Mouse (Mus musculus): ENCODE results near the gene Zbtb9.

Gene Zbtb9

GRCm38 (mm10) chr17:26947231-26948100 lies 25.5 kb upstream of the Zbtb9 start:
- no peak for DNase-seq

GRCm38 (mm10) chr17:26948316-26949050 lies 24.5 kb upstream of the Zbtb9 start:
- peak; percentile 54 to 56 for DNase-seq

GRCm38 (mm10) chr17:26949051-26949577 lies 23.9 kb upstream of the Zbtb9 start:
- no peak for DNase-seq

GRCm38 (mm10) chr17:26949866-26950265 lies 23.1 kb upstream of the Zbtb9 start:
- no peak for DNase-seq

- DNase-seq: no peak
These were observed 22.2 kb upstream of the Zbtb9 start for GRCm38 (mm10) chr17:26950560-26951288.

- DNase-seq: peak; percentile 58 to 65
These were observed 21.6 kb upstream of the Zbtb9 start for GRCm38 (mm10) chr17:26951406-26951805.

- DNase-seq: no peak
These were observed 20.8 kb upstream of the Zbtb9 start for GRCm38 (mm10) chr17:26951952-26952877.

- no peak for DNase-seq
These were observed 19.8 kb upstream of the Zbtb9 start for GRCm38 (mm10) chr17:26953201-26953600.

GRCm38 (mm10) chr17:26953726-26954125 lies 19.2 kb upstream of the Zbtb9 start:
- DNase-seq: no peak

GRCm38 (mm10) chr17:26956309-26956708 lies 16.7 kb upstream of the Zbtb9 start:
- no peak for DNase-seq

GRCm38 (mm10) chr17:26956895-26957294 lies 16.1 kb upstream of the Zbtb9 start:
- no peak for DNase-seq

GRCm38 (mm10) chr17:26957872-26958271 lies 15.1 kb upstream of the Zbtb9 start:
- DNase-seq: no peak

- no peak for DNase-seq
These were observed 14.1 kb upstream of the Zbtb9 start for GRCm38 (mm10) chr17:26958880-26959279.

GRCm38 (mm10) chr17:26959815-26960214 lies 13.2 kb upstream of the Zbtb9 start:
- DNase-seq: no peak

- no peak for DNase-seq
These were observed 11.3 kb upstream of the Zbtb9 start for GRCm38 (mm10) chr17:26961572-26962240.

- no peak for DNase-seq
These were observed 6.0 kb upstream of the Zbtb9 start for GRCm38 (mm10) chr17:26966993-26967392.

GRCm38 (mm10) chr17:26967477-26967876 lies 5.5 kb upstream of the Zbtb9 start:
- no peak for DNase-seq

GRCm38 (mm10) chr17:26968200-26968611 lies 4.8 kb upstream of the Zbtb9 start:
- no peak for DNase-seq

GRCm38 (mm10) chr17:26969257-26969656 lies 3.7 kb upstream of the Zbtb9 start:
- DNase-seq: no peak

GRCm38 (mm10) chr17:26970221-26970620 lies 2.7 kb upstream of the Zbtb9 start:
- DNase-seq: no peak

- DNase-seq: no peak
These were observed 1.6 kb upstream of the Zbtb9 start for GRCm38 (mm10) chr17:26971247-26971905.
